Mouse (Mus musculus): ENCODE measurements around the gene Tmem11. TPM values are rescaled to one million over a fixed set of nuclear protein-coding genes. Genes with fewer than 3 reads are reported as not detected.

The Tmem11 gene
- polyA plus RNA-seq (2014; fragmentation: Illumina TruSeq; extraction: RNeasy Lipid Tissue Mini Kit (QIAGEN cat#74804); ENCODE audit: low read depth, low replicate concordance): 2.8 TPM

DNA sequence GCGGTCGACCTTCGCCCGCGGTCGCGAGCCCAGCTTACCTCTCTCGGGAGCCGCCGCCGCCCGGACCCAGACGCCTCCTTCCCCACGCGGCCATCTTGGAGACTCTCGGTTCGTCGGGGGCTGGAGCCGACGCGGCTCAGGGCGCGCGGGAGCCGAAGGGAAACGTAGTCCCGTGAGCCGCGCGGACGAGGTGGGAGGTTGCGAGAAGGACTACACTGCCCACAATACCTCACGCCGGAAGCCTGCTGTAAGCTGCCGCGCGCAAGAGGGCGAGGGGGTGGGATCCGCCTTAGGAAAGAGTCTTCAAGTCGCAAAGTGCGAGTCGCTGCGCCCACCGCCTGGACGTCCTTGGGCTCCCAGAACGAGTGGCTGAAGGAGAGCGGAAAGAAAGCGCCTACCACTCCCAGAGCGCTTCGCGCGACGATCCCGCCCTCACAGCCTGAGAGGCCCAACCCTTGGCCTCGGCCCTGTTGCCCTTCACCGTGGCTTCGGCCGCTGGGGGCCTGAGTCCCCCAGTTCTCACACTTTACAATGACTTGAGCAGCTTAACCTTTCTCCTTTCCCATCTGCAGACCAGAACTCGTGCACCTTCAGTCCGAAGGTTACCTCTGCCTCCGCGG lies at the start of gene Tmem11:
TSS of gene Tmem11 (minus strand) at position 598 of the 620 bp plus-strand sequence.

DNA sequence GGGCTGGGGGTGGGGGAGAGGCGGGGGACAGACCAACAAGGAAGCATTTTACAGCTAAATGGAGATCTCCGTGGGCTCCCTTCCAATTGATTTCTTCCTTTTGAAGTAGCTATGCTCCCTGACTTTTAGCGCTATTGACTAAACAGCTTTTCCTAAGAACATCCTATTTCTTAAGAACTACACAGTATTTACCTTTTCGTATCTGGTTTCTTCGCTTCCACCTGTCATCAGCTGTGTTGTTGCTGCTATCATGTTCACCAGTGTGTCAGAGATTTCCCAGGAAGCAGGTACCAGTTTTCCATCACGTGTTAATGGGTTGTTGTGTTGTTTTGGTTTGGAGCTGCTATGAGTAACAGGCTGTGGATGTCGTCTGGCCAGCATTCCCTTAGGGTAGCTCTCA lies 35.4 kb upstream of the Tmem11 start, which contains the start of gene Natd1:
TSS of gene Natd1 (minus strand) at position 260 of the 400 bp plus-strand sequence.

DNA sequence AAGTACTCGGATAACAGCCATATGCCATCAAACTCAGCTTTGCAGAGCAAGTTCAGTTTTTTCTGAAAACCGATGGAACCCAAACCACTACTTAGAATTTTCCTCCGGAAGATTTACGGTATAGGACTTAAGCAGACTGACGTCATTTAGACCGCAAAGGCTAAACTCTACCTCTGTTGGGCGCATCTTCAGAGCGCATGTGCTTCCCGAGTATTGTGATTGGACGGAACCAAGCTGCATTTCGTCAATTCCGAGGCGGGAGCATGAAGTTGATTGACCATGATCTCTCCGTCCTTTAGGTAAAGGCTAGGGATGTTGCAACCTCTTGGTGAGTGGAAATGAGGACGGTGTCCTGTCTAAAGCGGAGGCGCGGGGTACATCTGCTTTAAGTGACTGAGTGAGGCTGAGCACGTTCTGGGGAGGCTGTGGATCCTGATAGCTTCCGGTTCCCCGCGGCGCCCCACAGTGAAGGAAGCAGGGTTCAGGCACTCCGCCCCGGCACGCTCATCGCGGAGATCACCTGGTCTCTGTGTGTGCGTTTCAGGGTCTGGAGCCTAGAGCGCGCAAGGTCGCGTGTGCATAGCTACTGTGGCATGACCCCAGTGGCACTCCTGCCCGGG lies 48.5 kb downstream of the Tmem11 start, which contains the start of gene Dhrs7b:
TSS of gene Dhrs7b (plus strand) at position 199 of the 620 bp plus-strand sequence.

Other genes with a start within 250 kb of the Tmem11 start
- 0.39 TPM for gene Llgl1, start 179.5 kb downstream of the Tmem11 start, polyA plus RNA-seq (2014; fragmentation: Illumina TruSeq; extraction: RNeasy Lipid Tissue Mini Kit (QIAGEN cat#74804); ENCODE audit: low read depth, low replicate concordance)
- 1.6 TPM for gene Flii, start 152.0 kb downstream of the Tmem11 start, polyA plus RNA-seq (2014; fragmentation: Illumina TruSeq; extraction: RNeasy Lipid Tissue Mini Kit (QIAGEN cat#74804); ENCODE audit: low read depth, low replicate concordance)
- gene Mief2, start 150.9 kb downstream of the Tmem11 start, polyA plus RNA-seq (2014; fragmentation: Illumina TruSeq; extraction: RNeasy Lipid Tissue Mini Kit (QIAGEN cat#74804); ENCODE audit: low read depth, low replicate concordance): 0.41 TPM
- 9.0 TPM for gene Top3a, start 101.9 kb downstream of the Tmem11 start, polyA plus RNA-seq (2014; fragmentation: Illumina TruSeq; extraction: RNeasy Lipid Tissue Mini Kit (QIAGEN cat#74804); ENCODE audit: low read depth, low replicate concordance)
- gene Smcr8, start 101.7 kb downstream of the Tmem11 start, polyA plus RNA-seq (2014; fragmentation: Illumina TruSeq; extraction: RNeasy Lipid Tissue Mini Kit (QIAGEN cat#74804); ENCODE audit: low read depth, low replicate concordance): 6.1 TPM
- gene Shmt1, start 67.6 kb downstream of the Tmem11 start, polyA plus RNA-seq (2014; fragmentation: Illumina TruSeq; extraction: RNeasy Lipid Tissue Mini Kit (QIAGEN cat#74804); ENCODE audit: low read depth, low replicate concordance): 12.6 TPM
- gene Dhrs7b, start 48.6 kb downstream of the Tmem11 start, polyA plus RNA-seq (2014; fragmentation: Illumina TruSeq; extraction: RNeasy Lipid Tissue Mini Kit (QIAGEN cat#74804); ENCODE audit: low read depth, low replicate concordance): 2.9 TPM
- gene Natd1, start 35.5 kb upstream of the Tmem11 start, polyA plus RNA-seq (2014; fragmentation: Illumina TruSeq; extraction: RNeasy Lipid Tissue Mini Kit (QIAGEN cat#74804); ENCODE audit: low read depth, low replicate concordance): 3.1 TPM
- gene Map2k3, start 52.8 kb upstream of the Tmem11 start, polyA plus RNA-seq (2014; fragmentation: Illumina TruSeq; extraction: RNeasy Lipid Tissue Mini Kit (QIAGEN cat#74804); ENCODE audit: low read depth, low replicate concordance): 7.6 TPM
- gene Kcnj12, start 143.3 kb upstream of the Tmem11 start, polyA plus RNA-seq (2014; fragmentation: Illumina TruSeq; extraction: RNeasy Lipid Tissue Mini Kit (QIAGEN cat#74804); ENCODE audit: low read depth, low replicate concordance): not detected
- 0.15 TPM for gene Tnfrsf13b, start 247.5 kb upstream of the Tmem11 start, polyA plus RNA-seq (2014; fragmentation: Illumina TruSeq; extraction: RNeasy Lipid Tissue Mini Kit (QIAGEN cat#74804); ENCODE audit: low read depth, low replicate concordance)